ENCODE assay signal across 10 mouse cellular contexts in the genomic region with DNA sequence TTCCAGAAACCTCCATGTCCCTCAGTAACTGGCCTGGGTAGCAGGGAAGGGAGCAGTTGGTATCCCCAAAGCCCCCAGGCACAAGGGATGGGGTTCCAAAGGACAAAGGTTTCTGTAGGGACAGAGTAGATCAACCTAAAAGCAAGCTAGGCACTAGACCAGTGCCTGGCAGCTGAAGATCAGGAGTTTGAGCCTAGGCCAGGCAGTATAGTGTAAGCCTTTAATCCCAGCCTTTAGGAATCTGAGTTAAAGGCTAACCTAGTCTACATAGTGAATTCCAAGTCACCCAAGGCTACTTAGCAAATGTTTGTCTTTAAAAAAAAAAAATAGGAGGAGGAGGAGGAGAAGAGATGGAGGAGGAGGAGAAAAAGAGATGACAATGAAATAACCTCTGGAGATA. TPM values are rescaled to one million over a fixed set of nuclear protein-coding genes. Genes with fewer than 3 reads are reported as not detected.
A peak's percentile ranks its signal among the peaks of the same experiment; 100 is the strongest.
DNase-seq lines count a peak whose midpoint lies in the region; ATAC-seq and TF ChIP-seq lines count a peak whose summit lies in the region.
"Had no signal": no experiment of that assay in that cellular context is flagged by ENCODE, and none has a peak within 500 bp of the region (broad histone marks: within the 10 kb centered on the region; RNA-seq: fewer than 3 reads in every experiment).

No protein-coding gene starts in this region.

- DNase-seq in hindbrain, embryonic 11.5 days (ENCODE audit: low spot score) = no peak
- no peak for DNase-seq in hindbrain, postnatal 0 days (ENCODE audit: low spot score)
- DNase-seq in midbrain, embryonic 10.5 days (ENCODE audit: low spot score) = no peak
- no peak for DNase-seq in retina, embryonic 14.5 days (ENCODE audit: low spot score)
- DNase-seq: adrenal gland, postnatal 14 days; cerebellum, adult 11-12 months had no signal

- no peaks in the 10 kb centered on the region for H3K36me3 ChIP-seq in hindbrain, embryonic 11.5 days (ENCODE audit: control insufficient read depth, insufficient read depth, low read length)
- H3K36me3 ChIP-seq in hindbrain, postnatal 0 days (ENCODE audit: insufficient read depth, low read length) = no peaks in the 10 kb centered on the region
- H3K36me3 ChIP-seq in midbrain, embryonic 10.5 days = peaks cover 26% of the 10 kb centered on the region
- no peaks in the 10 kb centered on the region for H3K36me3 ChIP-seq in midbrain, embryonic 13.5 days
- H3K36me3 ChIP-seq in embryonic facial prominence, embryonic 15.5 days = no peaks in the 10 kb centered on the region
- peaks cover 4% of the 10 kb centered on the region for H3K36me3 ChIP-seq in limb, embryonic 15.5 days

- H3K27me3 ChIP-seq in hindbrain, embryonic 11.5 days (ENCODE audit: control insufficient read depth, insufficient read depth, low read length) = no peaks in the 10 kb centered on the region
- H3K27me3 ChIP-seq in hindbrain, postnatal 0 days (ENCODE audit: insufficient read depth, low read length) = no peaks in the 10 kb centered on the region
- H3K27me3 ChIP-seq in midbrain, embryonic 10.5 days (ENCODE audit: low read depth, poor library complexity, severe bottlenecking) = no peaks in the 10 kb centered on the region
- no peaks in the 10 kb centered on the region for H3K27me3 ChIP-seq in midbrain, embryonic 13.5 days
- H3K27me3 ChIP-seq in embryonic facial prominence, embryonic 15.5 days = no peaks in the 10 kb centered on the region
- H3K27me3 ChIP-seq in limb, embryonic 15.5 days = no peaks in the 10 kb centered on the region

- H3K4me2 ChIP-seq in hindbrain, embryonic 11.5 days (replicated peaks; ENCODE audit: low read depth, low read length) = no peak overlapping the region
- H3K4me2 ChIP-seq in hindbrain, postnatal 0 days (ENCODE audit: low read depth, low read length) = no peak overlapping the region
- no peak overlapping the region for H3K4me2 ChIP-seq in midbrain, embryonic 13.5 days (replicated peaks)
- H3K4me2 ChIP-seq in embryonic facial prominence, embryonic 15.5 days (replicated peaks) = no peak overlapping the region
- H3K4me2 ChIP-seq in limb, embryonic 15.5 days = no peak overlapping the region

- no peaks in the 10 kb centered on the region for H3K9me3 ChIP-seq in hindbrain, embryonic 11.5 days (ENCODE audit: control insufficient read depth, low read length)
- H3K9me3 ChIP-seq in hindbrain, postnatal 0 days (ENCODE audit: low read length) = no peaks in the 10 kb centered on the region
- no peaks in the 10 kb centered on the region for H3K9me3 ChIP-seq in midbrain, embryonic 10.5 days (replicated peaks)
- H3K9me3 ChIP-seq in midbrain, embryonic 13.5 days = no peaks in the 10 kb centered on the region
- H3K9me3 ChIP-seq in embryonic facial prominence, embryonic 15.5 days (replicated peaks) = no peaks in the 10 kb centered on the region
- H3K9me3 ChIP-seq in limb, embryonic 15.5 days = no peaks in the 10 kb centered on the region

- peaks cover 29% of the 10 kb centered on the region for H3K4me1 ChIP-seq in hindbrain, embryonic 11.5 days (replicated peaks; ENCODE audit: control insufficient read depth, insufficient read depth, low read length)
- H3K4me1 ChIP-seq in hindbrain, postnatal 0 days (ENCODE audit: insufficient read depth, low read length) = peaks cover 42% of the 10 kb centered on the region
- H3K4me1 ChIP-seq in midbrain, embryonic 10.5 days = peaks cover 99% of the 10 kb centered on the region
- H3K4me1 ChIP-seq in midbrain, embryonic 13.5 days (replicated peaks) = peaks cover 65% of the 10 kb centered on the region
- peaks cover 93% of the 10 kb centered on the region for H3K4me1 ChIP-seq in embryonic facial prominence, embryonic 15.5 days
- H3K4me1 ChIP-seq in limb, embryonic 15.5 days = peaks cover 93% of the 10 kb centered on the region

- ATAC-seq in hindbrain, embryonic 11.5 days (ENCODE audit: low FRiP score) = no peak
- no peak for ATAC-seq in hindbrain, postnatal 0 days
- no peak for ATAC-seq in midbrain, embryonic 13.5 days
- no peak for ATAC-seq in embryonic facial prominence, embryonic 15.5 days (ENCODE audit: insufficient number of reproducible peaks, low FRiP score, low TSS enrichment, low read depth)
- no peak for ATAC-seq in limb, embryonic 15.5 days (ENCODE audit: insufficient number of reproducible peaks, low FRiP score, low TSS enrichment, low read depth)
- ATAC-seq: forebrain, embryonic 14.5 days had no signal

- TF ChIP-seq CTCF in hindbrain, postnatal 0 days (IDR thresholded peaks at IDR 0.05; ENCODE audit: low read depth) = no peak

- no peak overlapping the region for H3K9ac ChIP-seq in hindbrain, embryonic 11.5 days (ENCODE audit: low read depth, low read length)
- H3K9ac ChIP-seq in hindbrain, postnatal 0 days (replicated peaks; ENCODE audit: low read length) = no peak overlapping the region
- no peak overlapping the region for H3K9ac ChIP-seq in midbrain, embryonic 13.5 days (replicated peaks)
- no peak overlapping the region for H3K9ac ChIP-seq in embryonic facial prominence, embryonic 15.5 days
- H3K9ac ChIP-seq in limb, embryonic 15.5 days = no peak overlapping the region

- H3K4me3 ChIP-seq in hindbrain, embryonic 11.5 days (ENCODE audit: low read depth, low read length) = no peak overlapping the region
- no peak overlapping the region for H3K4me3 ChIP-seq in hindbrain, postnatal 0 days (ENCODE audit: low read length)
- H3K4me3 ChIP-seq in midbrain, embryonic 10.5 days = peak overlapping the region; percentile 27
- H3K4me3 ChIP-seq in midbrain, embryonic 13.5 days (replicated peaks) = no peak overlapping the region
- H3K4me3 ChIP-seq in embryonic facial prominence, embryonic 15.5 days (replicated peaks) = no peak overlapping the region
- H3K4me3 ChIP-seq in limb, embryonic 15.5 days = no peak overlapping the region

- H3K27ac ChIP-seq in hindbrain, embryonic 11.5 days (ENCODE audit: low read depth, low read length) = 0 out of 2 replicates have a peak overlapping the region, but pooled peaks have one; percentile 61
- H3K27ac ChIP-seq in hindbrain, postnatal 0 days = no peak overlapping the region
- H3K27ac ChIP-seq in midbrain, embryonic 10.5 days (replicated peaks) = peak overlapping the region; percentile 86
- H3K27ac ChIP-seq in midbrain, embryonic 13.5 days = no peak overlapping the region
- peak overlapping the region; percentile 39 for H3K27ac ChIP-seq in embryonic facial prominence, embryonic 15.5 days (replicated peaks)
- H3K27ac ChIP-seq in limb, embryonic 15.5 days = peak overlapping the region; percentile 55; the same call in 1 of the 2 replicates

RNA-seq across cellular contexts. Expression of a gene that starts 33.6 kb away (rescaled TPM):
- 13.4 and 21.0 TPM in 2 replicates for polyA plus RNA-seq in hindbrain, embryonic 11.5 days (2014; fragmentation: Nextera tagmentation; extraction: Ambion mirVana)
- total RNA-seq in hindbrain, postnatal 0 days (2014; rRNA removed) = 69.8 and 71.3 TPM in 2 replicates
- 8.8 and 9.5 TPM in 2 replicates for polyA plus RNA-seq in hindbrain, postnatal 0 days (2015; fragmentation: Nextera tagmentation; extraction: Ambion mirVana)
- 8.9 and 10.1 TPM in 2 replicates for polyA plus RNA-seq in midbrain, embryonic 10.5 days (2016; fragmentation: Nextera tagmentation; extraction: Ambion mirVana)
- 9.3 and 9.9 TPM in 2 replicates for polyA plus RNA-seq in midbrain, embryonic 13.5 days (2015; fragmentation: Nextera tagmentation; extraction: Ambion mirVana)
- polyA plus RNA-seq in embryonic facial prominence, embryonic 15.5 days (2015; fragmentation: Nextera tagmentation; extraction: Ambion mirVana) = 24.4 and 26.3 TPM in 2 replicates
- 25.2 and 26.8 TPM in 2 replicates for polyA plus RNA-seq in limb, embryonic 15.5 days (2015; fragmentation: Nextera tagmentation; extraction: Ambion mirVana)

Comparison
In these comparisons a context has a peak if more than half of its experiments do, and no peak if none do; other contexts are left out.
1. H3K27ac ChIP-seq: peak in hindbrain, embryonic 11.5 days (single experiment), midbrain, embryonic 10.5 days (single experiment), embryonic facial prominence, embryonic 15.5 days (single experiment) and limb, embryonic 15.5 days (single experiment); none in hindbrain, postnatal 0 days (single experiment) and midbrain, embryonic 13.5 days (single experiment).